Mouse (Mus musculus): Measurements from ENCODE around the gene Slc5a2. TPM values are rescaled to one million over a fixed set of nuclear protein-coding genes. Genes with fewer than 3 reads are reported as not detected.

Slc5a2 gene
- total and polyA plus RNA-seq, 2 experiments from 2014 or later = 0.20 TPM; not detected in 1

GRCm38 (mm10) chr7:128317011-128317410, 51.6 kb downstream of the Slc5a2 start:
- no peak overlapping the region for H3K27ac ChIP-seq (ENCODE audit: low read depth)
- DNase-seq (ENCODE audit: low spot score) = no peak
- WGBS = 65% methylated on average over 4 of the region's 4 CpGs
- no peak overlapping the region for H3K4me3 ChIP-seq (ENCODE audit: low read depth, low read length)
- H3K9me3 ChIP-seq (replicated peaks; ENCODE audit: control insufficient read depth, low read length) = no peaks in the 10 kb centered on the region
- no peak for TF ChIP-seq EP300 (IDR thresholded peaks at IDR 0.05; ENCODE audit: low read depth)
- no peak for TF ChIP-seq CTCF (IDR thresholded peaks at IDR 0.05; ENCODE audit: low read depth)
- no peaks in the 10 kb centered on the region for H3K36me3 ChIP-seq (replicated peaks; ENCODE audit: control insufficient read depth, insufficient read depth, low read length)
- H3K9ac ChIP-seq (replicated peaks; ENCODE audit: low read depth, low read length) = no peak overlapping the region
- ATAC-seq (ENCODE audit: insufficient read depth, low read depth) = no peak
- no peak overlapping the region for H3K4me2 ChIP-seq (ENCODE audit: low read depth, low read length)
- no peaks in the 10 kb centered on the region for H3K27me3 ChIP-seq (ENCODE audit: control insufficient read depth, insufficient read depth, low read length)
- H3K4me1 ChIP-seq (ENCODE audit: control insufficient read depth, insufficient read depth) = 0 out of 2 replicates have a peak, but pooled peaks cover 3% of the 10 kb centered on the region

DNA sequence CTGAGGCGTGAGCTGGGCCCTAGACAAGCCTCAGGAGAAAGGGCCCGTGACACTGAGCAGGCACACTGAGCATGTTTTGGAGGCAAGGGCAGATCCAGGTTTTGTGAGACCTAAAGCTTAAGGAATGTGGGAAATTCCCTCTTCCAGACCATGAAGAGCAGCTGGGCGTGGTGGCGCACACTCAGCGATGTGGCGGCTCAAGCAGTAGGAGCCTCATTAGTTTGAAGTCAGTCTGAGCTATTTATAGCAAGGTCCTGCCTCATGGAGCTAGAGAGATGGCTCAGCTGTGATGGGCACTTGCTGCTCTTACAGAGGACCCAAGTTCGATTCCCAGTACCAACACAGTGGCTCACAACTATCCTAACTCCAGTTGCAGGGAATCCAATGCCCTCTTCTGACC, 53.7 kb downstream of the Slc5a2 start:
- 0 out of 2 replicates have a peak, but pooled peaks cover 3% of the 10 kb centered on the region for H3K4me1 ChIP-seq (ENCODE audit: control insufficient read depth, insufficient read depth)
- no peaks in the 10 kb centered on the region for H3K9me3 ChIP-seq (replicated peaks; ENCODE audit: control insufficient read depth, low read length)
- TF ChIP-seq CTCF (IDR thresholded peaks at IDR 0.05; ENCODE audit: low read depth) = no peak
- TF ChIP-seq EP300 (IDR thresholded peaks at IDR 0.05; ENCODE audit: low read depth) = no peak
- ATAC-seq (ENCODE audit: insufficient read depth, low read depth) = no peak
- no peaks in the 10 kb centered on the region for H3K36me3 ChIP-seq (replicated peaks; ENCODE audit: control insufficient read depth, insufficient read depth, low read length)
- 70% methylated on average over 7 of the region's 7 CpGs for WGBS
- H3K4me2 ChIP-seq (ENCODE audit: low read depth, low read length) = no peak overlapping the region
- H3K27me3 ChIP-seq (ENCODE audit: control insufficient read depth, insufficient read depth, low read length) = no peaks in the 10 kb centered on the region
- DNase-seq (ENCODE audit: low spot score) = no peak
- no peak overlapping the region for H3K9ac ChIP-seq (replicated peaks; ENCODE audit: low read depth, low read length)
- no peak overlapping the region for H3K27ac ChIP-seq (ENCODE audit: low read depth)
- no peak overlapping the region for H3K4me3 ChIP-seq (ENCODE audit: low read depth, low read length)

- WGBS = 81% methylated on average over 2 of the region's 2 CpGs
- H3K36me3 ChIP-seq (replicated peaks; ENCODE audit: control insufficient read depth, insufficient read depth, low read length) = no peaks in the 10 kb centered on the region
- H3K27ac ChIP-seq (ENCODE audit: low read depth) = peak overlapping the region; percentile 38; the same call in 1 of the 2 replicates
- H3K4me3 ChIP-seq (ENCODE audit: low read depth, low read length) = no peak overlapping the region
- ATAC-seq (ENCODE audit: insufficient read depth, low read depth) (no peak), DNase-seq (ENCODE audit: low spot score) (no peak)
- H3K4me2 ChIP-seq (ENCODE audit: low read depth, low read length) = no peak overlapping the region
- 0 out of 2 replicates have a peak, but pooled peaks cover 3% of the 10 kb centered on the region for H3K4me1 ChIP-seq (ENCODE audit: control insufficient read depth, insufficient read depth)
- no peaks in the 10 kb centered on the region for H3K9me3 ChIP-seq (replicated peaks; ENCODE audit: control insufficient read depth, low read length)
- TF ChIP-seq CTCF (IDR thresholded peaks at IDR 0.05; ENCODE audit: low read depth) = no peak
- no peak for TF ChIP-seq EP300 (IDR thresholded peaks at IDR 0.05; ENCODE audit: low read depth)
- H3K27me3 ChIP-seq (ENCODE audit: control insufficient read depth, insufficient read depth, low read length) = no peaks in the 10 kb centered on the region
- H3K9ac ChIP-seq (replicated peaks; ENCODE audit: low read depth, low read length) = no peak overlapping the region
Observed at GRCm38 (mm10) chr7:128320219-128320816, 54.9 kb downstream of the Slc5a2 start.

DNA sequence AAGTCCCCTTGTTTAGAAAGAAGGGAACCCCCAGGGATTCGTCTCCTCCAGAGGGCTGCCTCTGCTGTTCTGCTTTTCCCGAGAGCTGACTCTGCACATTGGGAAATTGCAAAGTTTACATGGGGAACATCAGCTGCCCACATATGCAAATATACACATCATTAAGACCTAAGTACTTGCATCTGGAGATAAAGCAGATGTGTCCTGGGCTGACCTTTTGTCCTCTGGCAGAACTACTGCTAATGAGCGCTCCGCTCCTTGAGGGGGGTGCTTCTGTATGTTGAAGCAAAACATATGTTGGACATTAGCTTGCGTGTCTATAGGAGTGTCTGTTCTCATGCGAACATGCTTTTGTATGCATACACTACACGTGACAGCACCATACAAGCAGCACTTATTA, 55.8 kb downstream of the Slc5a2 start:
- TF ChIP-seq CTCF (IDR thresholded peaks at IDR 0.05; ENCODE audit: low read depth) (no peak), EP300 (IDR thresholded peaks at IDR 0.05; ENCODE audit: low read depth) (no peak)
- peak; percentile 31 for ATAC-seq (ENCODE audit: insufficient read depth, low read depth)

More for the DNA sequence above, 55.8 kb downstream of the Slc5a2 start:
- Histone ChIP-seq H3K27ac (ENCODE audit: low read depth) (0 out of 2 replicates have a peak overlapping the region, but pooled peaks have one; percentile 38), H3K4me1 (ENCODE audit: control insufficient read depth, insufficient read depth) (0 out of 2 replicates have a peak, but pooled peaks cover 3% of the 10 kb centered on the region), H3K4me2 (ENCODE audit: low read depth, low read length) (no peak overlapping the region), H3K9ac (replicated peaks; ENCODE audit: low read depth, low read length) (no peak overlapping the region), H3K27me3 (ENCODE audit: control insufficient read depth, insufficient read depth, low read length) (no peaks in the 10 kb centered on the region), H3K9me3 (replicated peaks; ENCODE audit: control insufficient read depth, low read length) (no peaks in the 10 kb centered on the region), H3K4me3 (ENCODE audit: low read depth, low read length) (no peak overlapping the region), H3K36me3 (replicated peaks; ENCODE audit: control insufficient read depth, insufficient read depth, low read length) (no peaks in the 10 kb centered on the region)
- peak; percentile 8 for DNase-seq (ENCODE audit: low spot score)
- 73% methylated on average over 7 of the region's 7 CpGs for WGBS

Small RNA genes lying within 50 kb of the gene (microRNA-seq; reads per million reads assigned to microRNA genes)
- not detected for gene Mir3103

Other genes starting within 250 kb of the Slc5a2 start
- gene Itgam, start 203.0 kb upstream of the Slc5a2 start, total RNA-seq (2014; rRNA removed; ENCODE audit: low replicate concordance) = 0.38 and 1.9 TPM in 2 replicates
- gene Itgam, start 203.0 kb upstream of the Slc5a2 start, polyA plus RNA-seq (2015; fragmentation: Nextera tagmentation; extraction: Ambion mirVana) = 0.53 and 0.58 TPM in 2 replicates
- gene Gm49368, start 203.0 kb upstream of the Slc5a2 start, total RNA-seq (2014; rRNA removed; ENCODE audit: low replicate concordance) = not detected in 2 replicates
- not detected in 2 replicates for gene Gm49368, start 203.0 kb upstream of the Slc5a2 start, polyA plus RNA-seq (2015; fragmentation: Nextera tagmentation; extraction: Ambion mirVana)
- 0.70 TPM in 1 of 2 replicates, not detected in the other for gene Itgax, start 136.1 kb upstream of the Slc5a2 start, total RNA-seq (2014; rRNA removed; ENCODE audit: low replicate concordance)
- gene Itgax, start 136.1 kb upstream of the Slc5a2 start, polyA plus RNA-seq (2015; fragmentation: Nextera tagmentation; extraction: Ambion mirVana) = 0.12 and 0.19 TPM in 2 replicates
- not detected in 2 replicates for gene Itgad, start 111.3 kb upstream of the Slc5a2 start, total RNA-seq (2014; rRNA removed; ENCODE audit: low replicate concordance)
- 0.25 TPM in 1 of 2 replicates, not detected in the other for gene Itgad, start 111.3 kb upstream of the Slc5a2 start, polyA plus RNA-seq (2015; fragmentation: Nextera tagmentation; extraction: Ambion mirVana)
- 1,202 and 1,223 TPM in 2 replicates for gene Cox6a2, start 59.3 kb upstream of the Slc5a2 start, total RNA-seq (2014; rRNA removed; ENCODE audit: low replicate concordance)
- gene Cox6a2, start 59.3 kb upstream of the Slc5a2 start, polyA plus RNA-seq (2015; fragmentation: Nextera tagmentation; extraction: Ambion mirVana) = 3,388 and 3,605 TPM in 2 replicates
- gene Armc5, start 28.3 kb upstream of the Slc5a2 start, total RNA-seq (2014; rRNA removed; ENCODE audit: low replicate concordance) = 18.9 and 32.0 TPM in 2 replicates
- 8.3 and 8.9 TPM in 2 replicates for gene Armc5, start 28.3 kb upstream of the Slc5a2 start, polyA plus RNA-seq (2015; fragmentation: Nextera tagmentation; extraction: Ambion mirVana)
- gene 9130023H24Rik, start 27.6 kb upstream of the Slc5a2 start, total RNA-seq (2014; rRNA removed; ENCODE audit: low replicate concordance) = 3.6 and 3.9 TPM in 2 replicates
- 4.4 and 5.1 TPM in 2 replicates for gene 9130023H24Rik, start 27.6 kb upstream of the Slc5a2 start, polyA plus RNA-seq (2015; fragmentation: Nextera tagmentation; extraction: Ambion mirVana)
- gene Tgfb1i1, start 18.8 kb upstream of the Slc5a2 start, total RNA-seq (2014; rRNA removed; ENCODE audit: low replicate concordance) = 84.6 and 93.8 TPM in 2 replicates
- 97.5 and 112 TPM in 2 replicates for gene Tgfb1i1, start 18.8 kb upstream of the Slc5a2 start, polyA plus RNA-seq (2015; fragmentation: Nextera tagmentation; extraction: Ambion mirVana)
- 14.1 and 22.4 TPM in 2 replicates for gene BC017158, start 32.5 kb downstream of the Slc5a2 start, total RNA-seq (2014; rRNA removed; ENCODE audit: low replicate concordance)
- 5.8 and 6.8 TPM in 2 replicates for gene BC017158, start 32.5 kb downstream of the Slc5a2 start, polyA plus RNA-seq (2015; fragmentation: Nextera tagmentation; extraction: Ambion mirVana)
- 0.69 and 3.3 TPM in 2 replicates for gene Rgs10, start 153.1 kb downstream of the Slc5a2 start, total RNA-seq (2014; rRNA removed; ENCODE audit: low replicate concordance)
- 7.2 and 7.8 TPM in 2 replicates for gene Rgs10, start 153.1 kb downstream of the Slc5a2 start, polyA plus RNA-seq (2015; fragmentation: Nextera tagmentation; extraction: Ambion mirVana)
- 27.4 and 59.5 TPM in 2 replicates for gene Tial1, start 196.1 kb downstream of the Slc5a2 start, total RNA-seq (2014; rRNA removed; ENCODE audit: low replicate concordance)
- 10.8 and 13.3 TPM in 2 replicates for gene Tial1, start 196.1 kb downstream of the Slc5a2 start, polyA plus RNA-seq (2015; fragmentation: Nextera tagmentation; extraction: Ambion mirVana)